Mouse (Mus musculus): ENCODE measurements around the gene Adam3.

Adam3 gene

DNA sequence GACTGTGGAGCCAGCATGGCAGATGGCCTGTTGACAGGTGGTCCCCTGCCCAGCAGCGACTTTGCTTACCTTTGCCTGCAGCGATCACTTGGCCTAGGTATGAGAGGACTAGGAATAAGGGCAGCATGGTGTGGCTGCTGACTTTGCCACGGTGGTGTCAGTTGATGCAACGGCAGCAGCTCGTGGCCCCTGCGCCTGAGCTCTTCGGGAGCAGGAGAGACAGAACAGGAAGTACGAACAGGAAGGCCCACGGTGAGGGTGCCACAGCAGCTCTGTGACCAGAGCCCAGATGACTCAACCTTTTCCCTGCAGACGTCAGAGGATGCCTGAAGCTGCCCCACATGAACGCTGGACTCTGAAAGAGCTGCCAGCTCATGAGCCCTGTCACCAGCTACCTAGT is at the start of gene Adam3:
Gene Adam3, minus strand, starts transcription at position 223 of the 400 bp plus-strand sequence.
- DNase-seq, result no peak

DNA sequence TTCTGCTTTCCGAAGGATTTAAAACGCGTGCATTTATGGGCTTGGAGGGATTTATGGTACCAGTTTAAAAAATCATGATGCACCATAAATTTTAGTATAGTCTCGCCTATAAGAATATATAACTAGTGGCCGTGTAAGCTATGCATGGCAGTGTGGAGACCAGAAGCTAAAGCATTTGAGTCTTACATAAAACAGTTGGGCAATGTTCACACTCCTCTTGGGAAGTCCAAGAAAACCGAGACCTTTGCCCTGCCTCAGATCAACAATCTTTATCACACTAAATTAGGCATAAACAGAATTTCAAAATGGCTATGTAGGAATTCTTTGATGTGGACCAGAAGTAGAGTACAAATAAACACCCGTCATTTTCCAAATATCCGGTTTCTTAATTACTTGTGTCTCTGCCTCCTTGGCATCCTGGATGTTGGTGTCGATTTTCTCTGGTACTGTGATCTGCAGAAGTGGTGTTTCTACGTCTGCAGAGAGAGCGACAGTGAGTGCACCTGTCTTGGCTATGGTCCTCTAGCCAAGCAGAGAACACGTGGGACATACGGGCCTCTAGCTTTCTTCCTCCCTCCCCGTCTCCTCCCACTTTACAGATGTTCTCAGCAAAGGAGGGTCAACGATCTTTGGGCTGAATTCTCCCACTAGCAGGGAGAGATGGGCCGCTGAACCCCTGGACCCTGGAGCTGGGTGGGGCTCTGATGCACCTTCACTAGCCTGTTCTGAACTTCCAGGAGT is 596 bp downstream of the Adam3 start:
- DNase-seq, result no peak

Measured in thymus, adult 18-20 months (tissue).